Mouse (Mus musculus): Measurements from ENCODE around the gene Hba-a1. TPM values are rescaled to one million over a fixed set of nuclear protein-coding genes. Genes with fewer than 3 reads are reported as not detected.

The Hba-a1 gene
- polyA plus RNA-seq, 1 experiment from 2014 or later, result 2,421 TPM

- ATAC-seq (ENCODE audit: low read depth), result no peak
- Histone ChIP-seq H3K9ac (no peak overlapping the region), H3K4me3 (no peak overlapping the region), H3K36me3 (peaks cover 72% of the 10 kb centered on the region), H3K4me2 (no peak overlapping the region), H3K27me3 (no peaks in the 10 kb centered on the region), H3K27ac (replicated peaks) (peak overlapping the region; percentile 49; the same call in 1 of the 2 replicates), H3K4me1 (replicated peaks) (no peaks in the 10 kb centered on the region), H3K9me3 (no peaks in the 10 kb centered on the region)
- WGBS, result 76% methylated on average over 3 of the region's 3 CpGs
These were observed 39.2 kb upstream of the Hba-a1 start for GRCm38 (mm10) chr11:32244064-32244463.

DNA sequence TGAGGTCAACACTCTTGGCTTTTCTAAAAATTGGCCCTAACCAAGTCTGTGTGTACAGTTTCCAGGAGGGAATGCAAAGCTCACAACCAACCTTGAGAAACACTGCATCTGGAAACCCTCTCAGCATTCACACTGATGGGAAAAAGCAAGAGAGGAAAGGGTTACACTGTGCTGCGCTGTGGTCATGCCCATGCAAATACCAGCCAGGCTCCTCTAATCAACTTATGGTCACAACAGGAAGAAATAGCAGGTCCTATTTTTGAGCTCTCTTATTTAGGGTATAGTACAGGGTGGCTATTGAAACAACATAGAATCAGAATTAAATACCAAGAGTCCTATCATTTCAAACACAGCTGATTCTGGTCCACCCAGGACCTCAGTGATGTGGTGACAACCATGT lies 38.7 kb upstream of the Hba-a1 start:
- Histone ChIP-seq H3K27me3 (no peaks in the 10 kb centered on the region), H3K36me3 (peaks cover 72% of the 10 kb centered on the region), H3K4me2 (no peak overlapping the region), H3K9me3 (no peaks in the 10 kb centered on the region), H3K4me1 (replicated peaks) (no peaks in the 10 kb centered on the region), H3K4me3 (no peak overlapping the region), H3K27ac (replicated peaks) (peak overlapping the region; percentile 49; the same call in 1 of the 2 replicates), H3K9ac (no peak overlapping the region)
- ATAC-seq (ENCODE audit: low read depth), result no peak
- 94% methylated on average over 1 of the region's 1 CpGs for WGBS

DNA sequence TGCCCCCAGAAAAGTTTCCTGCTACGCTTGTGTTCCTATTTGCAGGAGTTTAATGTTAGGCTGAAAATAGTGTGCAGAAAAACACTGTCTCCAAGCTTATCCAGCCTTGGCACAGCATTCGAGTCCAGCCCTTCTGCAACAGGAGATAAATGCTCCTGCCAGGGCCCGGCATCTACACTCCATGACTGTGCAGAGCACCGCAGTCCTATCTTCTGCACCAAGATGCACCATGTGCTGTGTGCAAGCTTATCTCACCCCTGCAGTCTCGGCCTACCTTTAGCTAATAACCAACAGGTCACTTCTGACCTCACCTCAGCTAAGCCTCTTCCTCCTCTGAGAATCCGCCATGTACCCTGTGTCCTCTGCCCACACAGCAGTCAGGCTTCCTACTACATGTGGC lies 37.7 kb upstream of the Hba-a1 start:
- no peak for ATAC-seq (ENCODE audit: low read depth)
- 93% methylated on average over 6 of the region's 6 CpGs for WGBS
- H3K27me3 ChIP-seq, result no peaks in the 10 kb centered on the region
- H3K9me3 ChIP-seq, result no peaks in the 10 kb centered on the region
- H3K9ac ChIP-seq, result no peak overlapping the region
- no peak overlapping the region for H3K4me2 ChIP-seq
- no peaks in the 10 kb centered on the region for H3K4me1 ChIP-seq (replicated peaks)
- H3K36me3 ChIP-seq, result peaks cover 72% of the 10 kb centered on the region
- H3K27ac ChIP-seq (replicated peaks), result no peak overlapping the region
- H3K4me3 ChIP-seq, result no peak overlapping the region

- Histone ChIP-seq H3K27me3 (no peaks in the 10 kb centered on the region), H3K4me1 (replicated peaks) (no peaks in the 10 kb centered on the region), H3K4me3 (no peak overlapping the region), H3K4me2 (no peak overlapping the region), H3K9me3 (no peaks in the 10 kb centered on the region), H3K9ac (no peak overlapping the region), H3K27ac (replicated peaks) (no peak overlapping the region), H3K36me3 (peaks cover 73% of the 10 kb centered on the region)
- no peak for ATAC-seq (ENCODE audit: low read depth)
These were observed 36.2 kb upstream of the Hba-a1 start for GRCm38 (mm10) chr11:32247068-32247467.

GRCm38 (mm10) chr11:32248350-32248749 lies 35.0 kb upstream of the Hba-a1 start:
- H3K36me3 ChIP-seq, result peaks cover 78% of the 10 kb centered on the region
- no peak overlapping the region for H3K9ac ChIP-seq
- H3K9me3 ChIP-seq, result no peaks in the 10 kb centered on the region
- WGBS, result 87% methylated on average over 3 of the region's 3 CpGs
- H3K27me3 ChIP-seq, result no peaks in the 10 kb centered on the region
- H3K4me3 ChIP-seq, result no peak overlapping the region
- no peak overlapping the region for H3K4me2 ChIP-seq
- H3K27ac ChIP-seq (replicated peaks), result no peak overlapping the region
- ATAC-seq (ENCODE audit: low read depth), result no peak
- H3K4me1 ChIP-seq (replicated peaks), result no peaks in the 10 kb centered on the region

- Histone ChIP-seq H3K27me3 (no peaks in the 10 kb centered on the region), H3K4me3 (no peak overlapping the region), H3K4me2 (no peak overlapping the region), H3K9me3 (no peaks in the 10 kb centered on the region), H3K9ac (no peak overlapping the region), H3K27ac (replicated peaks) (no peak overlapping the region), H3K4me1 (replicated peaks) (no peaks in the 10 kb centered on the region), H3K36me3 (peaks cover 75% of the 10 kb centered on the region)
- WGBS, result 85% methylated on average over 8 of the region's 8 CpGs
- no peak for ATAC-seq (ENCODE audit: low read depth)
These were observed 32.2 kb upstream of the Hba-a1 start for GRCm38 (mm10) chr11:32250880-32251763.

- ATAC-seq (ENCODE audit: low read depth), result no peak
- H3K4me1 ChIP-seq (replicated peaks), result no peaks in the 10 kb centered on the region
- H3K4me2 ChIP-seq, result no peak overlapping the region
- WGBS, result 100% methylated on average over 1 of the region's 1 CpGs
- no peak overlapping the region for H3K27ac ChIP-seq (replicated peaks)
- H3K36me3 ChIP-seq, result peaks cover 56% of the 10 kb centered on the region
- H3K4me3 ChIP-seq, result no peak overlapping the region
- no peaks in the 10 kb centered on the region for H3K9me3 ChIP-seq
- H3K27me3 ChIP-seq, result no peaks in the 10 kb centered on the region
- H3K9ac ChIP-seq, result no peak overlapping the region
These were observed 30.2 kb upstream of the Hba-a1 start for GRCm38 (mm10) chr11:32253121-32253520.

GRCm38 (mm10) chr11:32256146-32256545 lies 27.2 kb upstream of the Hba-a1 start:
- no peak overlapping the region for H3K4me2 ChIP-seq
- 87% methylated on average over 1 of the region's 1 CpGs for WGBS

GRCm38 (mm10) chr11:32256566-32256965 lies 26.7 kb upstream of the Hba-a1 start:
- no peak overlapping the region for H3K27ac ChIP-seq (replicated peaks)
- H3K4me3 ChIP-seq, result no peak overlapping the region
- WGBS, result 81% methylated on average over 3 of the region's 3 CpGs
- peaks cover 2% of the 10 kb centered on the region; the same call in 1 of the 2 replicates for H3K4me1 ChIP-seq (replicated peaks)
- H3K36me3 ChIP-seq, result peaks cover 38% of the 10 kb centered on the region
- H3K9ac ChIP-seq, result no peak overlapping the region
- no peak for ATAC-seq (ENCODE audit: low read depth)
- no peak overlapping the region for H3K4me2 ChIP-seq
- no peaks in the 10 kb centered on the region for H3K27me3 ChIP-seq
- H3K9me3 ChIP-seq, result no peaks in the 10 kb centered on the region

More at GRCm38 (mm10) chr11:32256146-32256545, 27.2 kb upstream of the Hba-a1 start:
- Histone ChIP-seq H3K4me1 (replicated peaks) (no peaks in the 10 kb centered on the region; the same call in 1 of the 2 replicates), H3K27ac (replicated peaks) (no peak overlapping the region), H3K4me3 (no peak overlapping the region), H3K9me3 (no peaks in the 10 kb centered on the region), H3K36me3 (peaks cover 42% of the 10 kb centered on the region), H3K9ac (no peak overlapping the region), H3K27me3 (no peaks in the 10 kb centered on the region)
- no peak for ATAC-seq (ENCODE audit: low read depth)

DNA sequence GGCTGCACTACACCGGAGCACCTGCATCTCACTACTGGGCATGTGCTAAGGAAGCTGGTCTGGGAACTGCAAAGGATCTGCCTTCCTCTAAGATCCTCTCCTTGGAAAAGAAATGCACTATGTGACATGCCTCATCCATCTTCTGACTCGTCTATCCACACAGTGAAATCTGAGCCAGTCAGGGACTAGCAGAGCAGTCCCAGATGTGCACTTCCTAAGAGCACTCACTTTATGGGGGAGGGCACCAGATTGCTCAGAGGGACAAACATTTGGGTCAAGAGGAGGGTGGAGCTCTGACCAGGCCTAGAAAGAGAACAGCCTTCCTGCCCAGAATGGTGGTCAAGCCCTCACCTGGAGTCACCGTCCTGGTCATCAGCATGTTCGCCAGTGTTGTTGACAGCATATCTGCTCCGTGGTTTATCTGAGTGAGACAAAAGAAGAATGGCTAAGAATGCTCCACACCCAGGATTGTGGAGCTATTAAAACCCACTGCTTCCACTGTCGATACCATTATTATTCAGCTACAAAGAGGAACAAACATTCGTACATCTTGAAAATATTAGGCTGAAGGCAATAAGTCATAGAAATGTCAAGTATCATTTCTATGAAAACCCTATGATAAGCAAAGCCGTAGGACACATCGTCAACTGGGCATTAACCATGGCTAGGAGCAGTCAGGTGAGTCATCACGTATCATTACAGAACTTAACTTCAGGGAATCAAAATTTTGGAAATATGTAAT lies 20.5 kb upstream of the Hba-a1 start:
- H3K27me3 ChIP-seq, result no peaks in the 10 kb centered on the region
- WGBS, result 82% methylated on average over 10 of the region's 10 CpGs
- 0 out of 2 replicates have a peak overlapping the region, but pooled peaks have one; percentile 8 for H3K9ac ChIP-seq

GRCm38 (mm10) chr11:32265117-32265738 lies 18.1 kb upstream of the Hba-a1 start:
- Histone ChIP-seq H3K27me3 (no peaks in the 10 kb centered on the region), H3K27ac (replicated peaks) (no peak overlapping the region), H3K36me3 (peaks cover 14% of the 10 kb centered on the region), H3K4me2 (no peak overlapping the region), H3K9me3 (no peaks in the 10 kb centered on the region), H3K4me3 (no peak overlapping the region), H3K9ac (no peak overlapping the region), H3K4me1 (replicated peaks) (peaks cover 21% of the 10 kb centered on the region)
- no peak for ATAC-seq (ENCODE audit: low read depth)
- WGBS, result 96% methylated on average over 3 of the region's 3 CpGs

More for the DNA sequence above, 20.5 kb upstream of the Hba-a1 start:
- peak overlapping the region; percentile 24; the same call in 1 of the 2 replicates for H3K27ac ChIP-seq (replicated peaks)
- H3K4me3 ChIP-seq, result no peak overlapping the region
- peaks cover 17% of the 10 kb centered on the region for H3K36me3 ChIP-seq
- H3K4me2 ChIP-seq, result no peak overlapping the region
- peaks cover 16% of the 10 kb centered on the region for H3K4me1 ChIP-seq (replicated peaks)
- ATAC-seq (ENCODE audit: low read depth), result no peak
- H3K9me3 ChIP-seq, result no peaks in the 10 kb centered on the region

- no peak overlapping the region for H3K27ac ChIP-seq (replicated peaks)
- no peak for ATAC-seq (ENCODE audit: low read depth)
- 0 out of 2 replicates have a peak overlapping the region, but pooled peaks have one; percentile 7 for H3K4me2 ChIP-seq
- H3K36me3 ChIP-seq, result 0 out of 2 replicates have a peak, but pooled peaks cover 5% of the 10 kb centered on the region
- H3K9me3 ChIP-seq, result no peaks in the 10 kb centered on the region
- 92% methylated on average over 6 of the region's 6 CpGs for WGBS
- peaks cover 21% of the 10 kb centered on the region for H3K4me1 ChIP-seq (replicated peaks)
- no peak overlapping the region for H3K4me3 ChIP-seq
- H3K27me3 ChIP-seq, result 0 out of 2 replicates have a peak, but pooled peaks cover under 1% of the 10 kb centered on the region
- no peak overlapping the region for H3K9ac ChIP-seq
These were observed 17.1 kb upstream of the Hba-a1 start for GRCm38 (mm10) chr11:32266194-32266593.
